8 mouse cellular contexts compared by ENCODE assay signal in genomic region chr1:74807551-74808071, GRCm38 (mm10). TPM values are rescaled to one million over a fixed set of nuclear protein-coding genes. Genes with fewer than 3 reads are reported as not detected.
DNase-seq lines count a peak whose midpoint lies in the region; ATAC-seq and TF ChIP-seq lines count a peak whose summit lies in the region.

No protein-coding gene starts in this region.

- no peak overlapping the region for H3K4me3 ChIP-seq in lung, embryonic 15.5 days
- H3K4me3 ChIP-seq in embryonic fibroblast, embryonic 13.5 days (ENCODE audit: insufficient read depth, low read length), result no peak overlapping the region
- H3K4me3 ChIP-seq in limb, embryonic 11.5 days (ENCODE audit: low read depth, low read length), result no peak overlapping the region
- H3K4me3 ChIP-seq in stomach, embryonic 16.5 days (replicated peaks; ENCODE audit: low read length), result peak overlapping the region; percentile 10; the same call in 1 of the 2 replicates

- no peak overlapping the region for H3K27ac ChIP-seq in lung, embryonic 15.5 days
- peak overlapping the region; percentile 35 for H3K27ac ChIP-seq in embryonic fibroblast, embryonic 13.5 days (ENCODE audit: insufficient read depth, low read length)
- no peak overlapping the region for H3K27ac ChIP-seq in limb, embryonic 11.5 days (replicated peaks; ENCODE audit: low read depth, low read length)
- H3K27ac ChIP-seq in stomach, embryonic 16.5 days (ENCODE audit: low read length), result no peak overlapping the region

- H3K4me1 ChIP-seq in lung, embryonic 15.5 days, result peaks cover 37% of the 10 kb centered on the region
- H3K4me1 ChIP-seq in embryonic fibroblast, embryonic 13.5 days (ENCODE audit: control insufficient read depth, insufficient read depth, low read length), result 0 out of 2 replicates have a peak, but pooled peaks cover 3% of the 10 kb centered on the region
- peaks cover 23% of the 10 kb centered on the region for H3K4me1 ChIP-seq in limb, embryonic 11.5 days (ENCODE audit: control insufficient read depth, insufficient read depth, low read length)
- peaks cover 37% of the 10 kb centered on the region for H3K4me1 ChIP-seq in stomach, embryonic 16.5 days (ENCODE audit: control insufficient read depth, insufficient read depth, low read length)

- no peak overlapping the region for H3K9ac ChIP-seq in lung, embryonic 15.5 days
- no peak overlapping the region for H3K9ac ChIP-seq in limb, embryonic 11.5 days (ENCODE audit: low read length)
- peak overlapping the region; percentile 29; the same call in 1 of the 2 replicates for H3K9ac ChIP-seq in stomach, embryonic 16.5 days (ENCODE audit: low read length)

- DNase-seq in lung, postnatal 36 days, result no peak
- peak; percentile 49 for DNase-seq in limb, embryonic 11.5 days (ENCODE audit: low spot score)
- no peak for DNase-seq in layer of hippocampus, adult 8-10 months (ENCODE audit: low spot score in 2 of 2)
- DNase-seq in B cell, adult 2 months, result no peak

- peak overlapping the region; percentile 54 for H3K4me2 ChIP-seq in lung, embryonic 15.5 days
- peak overlapping the region; percentile 44; the same call in 1 of the 2 replicates for H3K4me2 ChIP-seq in limb, embryonic 11.5 days (ENCODE audit: low read depth, severe bottlenecking)
- peak overlapping the region; percentile 47; the same call in 1 of the 2 replicates for H3K4me2 ChIP-seq in stomach, embryonic 16.5 days (ENCODE audit: low read depth, low read length)

- WGBS in lung, embryonic 15.5 days, result 6% methylated on average over 23 of the region's 23 CpGs
- 2% methylated on average over 23 of the region's 23 CpGs for WGBS in limb, embryonic 11.5 days
- WGBS in stomach, embryonic 16.5 days, result 15% methylated on average over 23 of the region's 23 CpGs

- peak; percentile 3; the same call in 1 of the 2 replicates for ATAC-seq in lung, embryonic 15.5 days (ENCODE audit: borderline replicate concordance, extremely low read depth, low FRiP score, low TSS enrichment)
- peak; percentile 14; the same call in 1 of the 2 replicates for ATAC-seq in limb, embryonic 11.5 days (ENCODE audit: insufficient number of reproducible peaks, low FRiP score, low TSS enrichment, low read depth)
- ATAC-seq in stomach, embryonic 16.5 days (ENCODE audit: insufficient read depth, low FRiP score), result no peak; the same call in 1 of the 2 replicates
- no peak for ATAC-seq in cerebellum, adult (ENCODE audit: insufficient number of reproducible peaks, low FRiP score, low TSS enrichment)

- no peak for TF ChIP-seq POLR2A in embryonic fibroblast, embryonic 13.5 days (IDR thresholded peaks at IDR 0.05; ENCODE audit: low read depth, low read length)

- no peaks in the 10 kb centered on the region for H3K36me3 ChIP-seq in lung, embryonic 15.5 days
- H3K36me3 ChIP-seq in limb, embryonic 11.5 days (ENCODE audit: control insufficient read depth, insufficient read depth, low read length), result no peaks in the 10 kb centered on the region
- no peaks in the 10 kb centered on the region for H3K36me3 ChIP-seq in stomach, embryonic 16.5 days (ENCODE audit: control insufficient read depth, insufficient read depth, low read length)

- peaks cover 73% of the 10 kb centered on the region for H3K27me3 ChIP-seq in lung, embryonic 15.5 days
- peaks cover 59% of the 10 kb centered on the region for H3K27me3 ChIP-seq in limb, embryonic 11.5 days (ENCODE audit: control insufficient read depth, insufficient read depth, low read length)
- H3K27me3 ChIP-seq in stomach, embryonic 16.5 days (ENCODE audit: control insufficient read depth, insufficient read depth, low read length), result peaks cover 66% of the 10 kb centered on the region

- TF ChIP-seq CTCF in embryonic fibroblast, embryonic 13.5 days (IDR thresholded peaks at IDR 0.05; ENCODE audit: borderline replicate concordance, insufficient read depth, low read length), result no peak

- no peaks in the 10 kb centered on the region for H3K9me3 ChIP-seq in lung, embryonic 15.5 days
- H3K9me3 ChIP-seq in limb, embryonic 11.5 days (ENCODE audit: control insufficient read depth, low read length), result no peaks in the 10 kb centered on the region
- H3K9me3 ChIP-seq in stomach, embryonic 16.5 days (replicated peaks; ENCODE audit: control insufficient read depth, low read length), result no peaks in the 10 kb centered on the region

RNA-seq across cellular contexts. Expression of gene Wnt10a, which starts 16.3 kb away (rescaled TPM):
- polyA plus RNA-seq in lung, embryonic 15.5 days (2015; fragmentation: Nextera tagmentation; extraction: Ambion mirVana), result 0.20 and 0.25 TPM in 2 replicates
- polyA plus RNA-seq in embryonic fibroblast, embryonic 13.5 days (2011; ENCODE audit: insufficient read length, low read depth, missing spikeins), result 1.8 and 2.7 TPM in 2 replicates
- polyA plus RNA-seq in limb, embryonic 11.5 days (2014; fragmentation: Nextera tagmentation; extraction: Ambion mirVana), result 1.4 and 1.6 TPM in 2 replicates
- polyA plus RNA-seq in stomach, embryonic 16.5 days (2015; fragmentation: Nextera tagmentation; extraction: Ambion mirVana), result 2.9 and 3.2 TPM in 2 replicates
- total RNA-seq in layer of hippocampus, adult 8-10 months (2022), result 1 to 10 TPM; 2.5 to 4.3 (median 3.3) TPM

RNA-seq across cellular contexts. Expression of gene Wnt6, which starts 35.9 kb away (rescaled TPM):
- 1.2 TPM in 2 replicates for polyA plus RNA-seq in lung, embryonic 15.5 days (2015; fragmentation: Nextera tagmentation; extraction: Ambion mirVana)
- polyA plus RNA-seq in embryonic fibroblast, embryonic 13.5 days (2011; ENCODE audit: insufficient read length, low read depth, missing spikeins), result not detected in 2 replicates
- 21.2 and 27.4 TPM in 2 replicates for polyA plus RNA-seq in limb, embryonic 11.5 days (2014; fragmentation: Nextera tagmentation; extraction: Ambion mirVana)
- 2.4 and 2.8 TPM in 2 replicates for polyA plus RNA-seq in stomach, embryonic 16.5 days (2015; fragmentation: Nextera tagmentation; extraction: Ambion mirVana)
- 1 to 10 TPM; 1.0 to 1.7 (median 1.4) TPM for total RNA-seq in layer of hippocampus, adult 8-10 months (2022)

RNA-seq across cellular contexts. Expression of gene Cdk5r2, which starts 47.1 kb away (rescaled TPM):
- not detected in 2 replicates for polyA plus RNA-seq in lung, embryonic 15.5 days (2015; fragmentation: Nextera tagmentation; extraction: Ambion mirVana)
- not detected in 2 replicates for polyA plus RNA-seq in embryonic fibroblast, embryonic 13.5 days (2011; ENCODE audit: insufficient read length, low read depth, missing spikeins)
- not detected in 2 replicates for polyA plus RNA-seq in limb, embryonic 11.5 days (2014; fragmentation: Nextera tagmentation; extraction: Ambion mirVana)
- 0.06 and 0.20 TPM in 2 replicates for polyA plus RNA-seq in stomach, embryonic 16.5 days (2015; fragmentation: Nextera tagmentation; extraction: Ambion mirVana)
- total RNA-seq in layer of hippocampus, adult 8-10 months (2022), result 100 to 1,000 TPM; 159 to 177 (median 168) TPM

RNA-seq across cellular contexts. Expression of gene Prkag3, which starts 58.6 kb away (rescaled TPM):
- polyA plus RNA-seq in lung, embryonic 15.5 days (2015; fragmentation: Nextera tagmentation; extraction: Ambion mirVana), result 0.34 and 0.57 TPM in 2 replicates
- polyA plus RNA-seq in embryonic fibroblast, embryonic 13.5 days (2011; ENCODE audit: insufficient read length, low read depth, missing spikeins), result 0.26 and 0.32 TPM in 2 replicates
- polyA plus RNA-seq in limb, embryonic 11.5 days (2014; fragmentation: Nextera tagmentation; extraction: Ambion mirVana), result not detected in 2 replicates
- 0.31 and 1.8 TPM in 2 replicates for polyA plus RNA-seq in stomach, embryonic 16.5 days (2015; fragmentation: Nextera tagmentation; extraction: Ambion mirVana)
- total RNA-seq in layer of hippocampus, adult 8-10 months (2022), result under 1 TPM in 3 of 4 experiments, not detected in 1; 0.16 to 0.36 (median 0.19) TPM

Comparison
In these comparisons a context has a peak if more than half of its experiments do, and no peak if none do; other contexts are left out.
1. ATAC-seq: peak in lung, embryonic 15.5 days (single experiment) and limb, embryonic 11.5 days (single experiment); none in stomach, embryonic 16.5 days (single experiment) and cerebellum, adult (single experiment).
2. Peak in every context shown above with its lines, with median percentiles within 50 percentile points of each other: H3K4me2 ChIP-seq.